Mouse (Mus musculus): ENCODE data around the gene Fmod.

GRCm38 (mm10) chr1:134086017-134086416, 49.0 kb downstream of the Fmod start:
- TF ChIP-seq POLR2A (IDR thresholded peaks at IDR 0.05; ENCODE audit: insufficient read length, low read depth) (no peak), CEBPB (IDR thresholded peaks at IDR 0.05; ENCODE audit: insufficient read depth, poor library complexity, severe bottlenecking) (no peak), USF1 (IDR thresholded peaks at IDR 0.05; ENCODE audit: low read depth) (no peak)

Measured in myocyte (in vitro differentiated cells).